Mouse (Mus musculus): ENCODE measurements at regions not wholly inside any gene's neighbourhood (a gene's known extent, or its start where the extent isn't known, plus 50 kb on each side); places are given as distances from the start of the nearest gene placed in this dataset.

GRCm38 (mm10) chr12:58901931-58902330, 109.9 kb downstream of the Sec23a start:
- H3K36me3 ChIP-seq (ENCODE audit: insufficient read depth, low read length) = no peaks in the 10 kb centered on the region
- DNase-seq (ENCODE audit: low spot score) (peak; percentile 12), ATAC-seq (no peak)
- H3K4me1 ChIP-seq (ENCODE audit: insufficient read depth, low read depth, low read length) = no peaks in the 10 kb centered on the region
- no peak overlapping the region for H3K4me2 ChIP-seq (replicated peaks; ENCODE audit: low read depth, low read length)
- TF ChIP-seq CTCF (IDR thresholded peaks at IDR 0.05) (no peak), EP300 (IDR thresholded peaks at IDR 0.05) (no peak)
- H3K9me3 ChIP-seq (ENCODE audit: low read length) = no peaks in the 10 kb centered on the region
- 57% methylated on average over 3 of the region's 3 CpGs for WGBS
- H3K27me3 ChIP-seq (replicated peaks; ENCODE audit: insufficient read depth, low read length) = no peaks in the 10 kb centered on the region
- H3K9ac ChIP-seq (replicated peaks; ENCODE audit: low read depth) = no peak overlapping the region
- H3K27ac ChIP-seq (ENCODE audit: low read length) = no peak overlapping the region
- H3K4me3 ChIP-seq (ENCODE audit: low read depth, low read length) = no peak overlapping the region

- no peak for ATAC-seq
- Histone ChIP-seq H3K4me1 (ENCODE audit: insufficient read depth, low read depth, low read length) (no peaks in the 10 kb centered on the region), H3K4me3 (ENCODE audit: low read depth, low read length) (no peak overlapping the region), H3K4me2 (replicated peaks; ENCODE audit: low read depth, low read length) (no peak overlapping the region), H3K27ac (ENCODE audit: low read length) (no peak overlapping the region), H3K9me3 (ENCODE audit: low read length) (no peaks in the 10 kb centered on the region), H3K27me3 (replicated peaks; ENCODE audit: insufficient read depth, low read length) (no peaks in the 10 kb centered on the region), H3K9ac (replicated peaks; ENCODE audit: low read depth) (no peak overlapping the region), H3K36me3 (ENCODE audit: insufficient read depth, low read length) (no peaks in the 10 kb centered on the region)
- 56% methylated on average over 2 of the region's 2 CpGs for WGBS
- no peak for DNase-seq (ENCODE audit: low spot score)
- TF ChIP-seq CTCF (IDR thresholded peaks at IDR 0.05) (no peak), EP300 (IDR thresholded peaks at IDR 0.05) (no peak)
Observed at GRCm38 (mm10) chr12:58875808-58876207, 136.0 kb downstream of the Sec23a start.

- H3K27me3 ChIP-seq (replicated peaks; ENCODE audit: insufficient read depth, low read length) = no peaks in the 10 kb centered on the region
- DNase-seq (ENCODE audit: low spot score) (no peak), ATAC-seq (no peak)
- no peak overlapping the region for H3K9ac ChIP-seq (replicated peaks; ENCODE audit: low read depth)
- H3K27ac ChIP-seq (ENCODE audit: low read length) = no peak overlapping the region
- no peaks in the 10 kb centered on the region for H3K4me1 ChIP-seq (ENCODE audit: insufficient read depth, low read depth, low read length)
- TF ChIP-seq EP300 (IDR thresholded peaks at IDR 0.05) (no peak), CTCF (IDR thresholded peaks at IDR 0.05) (no peak)
- H3K4me3 ChIP-seq (ENCODE audit: low read depth, low read length) = no peak overlapping the region
- no peaks in the 10 kb centered on the region for H3K36me3 ChIP-seq (ENCODE audit: insufficient read depth, low read length)
- no peaks in the 10 kb centered on the region for H3K9me3 ChIP-seq (ENCODE audit: low read length)
- H3K4me2 ChIP-seq (replicated peaks; ENCODE audit: low read depth, low read length) = no peak overlapping the region
Observed at GRCm38 (mm10) chr12:58872465-58872864, 139.4 kb downstream of the Sec23a start.

- TF ChIP-seq CTCF (IDR thresholded peaks at IDR 0.05) (no peak), EP300 (IDR thresholded peaks at IDR 0.05) (no peak)
- Histone ChIP-seq H3K27me3 (replicated peaks; ENCODE audit: insufficient read depth, low read length) (no peaks in the 10 kb centered on the region), H3K4me2 (replicated peaks; ENCODE audit: low read depth, low read length) (no peak overlapping the region), H3K36me3 (ENCODE audit: insufficient read depth, low read length) (no peaks in the 10 kb centered on the region), H3K9ac (replicated peaks; ENCODE audit: low read depth) (no peak overlapping the region), H3K4me1 (ENCODE audit: insufficient read depth, low read depth, low read length) (no peaks in the 10 kb centered on the region), H3K4me3 (ENCODE audit: low read depth, low read length) (no peak overlapping the region), H3K9me3 (ENCODE audit: low read length) (no peaks in the 10 kb centered on the region), H3K27ac (ENCODE audit: low read length) (no peak overlapping the region)
- no peak for DNase-seq (ENCODE audit: low spot score)
- ATAC-seq = no peak
- 48% methylated on average over 2 of the region's 2 CpGs for WGBS
Observed at GRCm38 (mm10) chr12:58856498-58856897, 155.3 kb downstream of the Sec23a start.

DNA sequence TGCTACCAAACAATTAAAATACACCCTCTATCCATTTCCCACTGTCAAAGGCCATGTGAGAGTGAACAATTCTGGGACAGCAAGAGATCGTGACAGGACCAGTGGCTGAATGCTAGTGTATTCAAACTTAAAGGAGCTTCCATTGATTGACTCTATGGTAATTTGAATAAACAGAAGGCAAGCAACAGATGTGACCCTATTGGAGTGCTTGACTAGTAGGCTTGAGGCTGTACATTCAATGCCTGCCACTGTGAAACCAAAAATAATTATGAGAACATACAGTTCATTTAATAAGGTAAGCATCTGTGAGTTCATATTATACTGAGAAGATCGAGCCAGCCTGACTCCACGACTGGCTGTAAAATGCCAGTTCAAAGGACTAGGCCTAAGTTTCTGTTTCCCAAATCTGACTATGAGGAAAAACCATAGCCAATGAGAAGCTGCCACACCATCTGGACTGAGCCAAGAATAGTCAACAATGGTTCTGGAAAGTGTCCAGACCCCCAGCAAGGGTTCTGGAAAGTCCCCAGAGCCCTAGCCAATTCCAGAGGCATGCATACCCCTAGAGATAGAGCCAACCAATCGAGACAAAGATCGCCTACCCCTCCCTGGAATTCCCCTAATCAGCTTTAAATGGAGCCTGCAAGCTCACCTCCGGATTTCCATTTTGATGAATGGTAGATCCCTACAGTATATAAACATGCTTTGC, 160.0 kb downstream of the Sec23a start:
- no peaks in the 10 kb centered on the region for H3K9me3 ChIP-seq (ENCODE audit: low read length)
- ATAC-seq = no peak
- no peaks in the 10 kb centered on the region for H3K4me1 ChIP-seq (ENCODE audit: insufficient read depth, low read depth, low read length)
- no peak overlapping the region for H3K4me2 ChIP-seq (replicated peaks; ENCODE audit: low read depth, low read length)
- no peak overlapping the region for H3K27ac ChIP-seq (ENCODE audit: low read length)
- no peaks in the 10 kb centered on the region for H3K36me3 ChIP-seq (ENCODE audit: insufficient read depth, low read length)
- no peak overlapping the region for H3K9ac ChIP-seq (replicated peaks; ENCODE audit: low read depth)
- H3K4me3 ChIP-seq (ENCODE audit: low read depth, low read length) = no peak overlapping the region
- no peaks in the 10 kb centered on the region for H3K27me3 ChIP-seq (replicated peaks; ENCODE audit: insufficient read depth, low read length)
- no peak for DNase-seq (ENCODE audit: low spot score)
- TF ChIP-seq EP300 (IDR thresholded peaks at IDR 0.05) = no peak
- TF ChIP-seq CTCF (IDR thresholded peaks at IDR 0.05) = no peak
- WGBS = 75% methylated on average over 6 of the region's 6 CpGs

DNA sequence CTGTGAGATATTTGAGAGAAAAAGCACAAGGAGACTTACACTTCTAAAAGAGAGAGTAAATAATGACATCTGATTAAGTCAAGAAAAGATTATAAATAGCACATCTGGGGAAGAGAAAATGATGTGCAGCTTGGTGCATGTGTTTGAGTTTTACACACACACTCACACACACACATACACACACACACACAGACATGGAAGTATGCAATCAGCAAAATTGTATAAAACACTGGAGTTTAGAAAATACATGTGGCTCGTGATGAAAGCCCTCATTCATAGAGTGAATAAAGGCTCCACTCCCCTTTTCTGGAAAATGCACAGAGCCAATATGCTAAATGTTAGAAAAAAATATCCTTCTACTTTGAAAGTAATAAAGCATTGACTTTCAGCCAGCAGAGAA, 182.2 kb downstream of the Sec23a start:
- no peak overlapping the region for H3K4me2 ChIP-seq (replicated peaks; ENCODE audit: low read depth, low read length)
- H3K27ac ChIP-seq (ENCODE audit: low read length) = no peak overlapping the region
- no peaks in the 10 kb centered on the region for H3K9me3 ChIP-seq (ENCODE audit: low read length)
- H3K4me3 ChIP-seq (ENCODE audit: low read depth, low read length) = no peak overlapping the region
- DNase-seq (ENCODE audit: low spot score) = no peak
- H3K27me3 ChIP-seq (replicated peaks; ENCODE audit: insufficient read depth, low read length) = no peaks in the 10 kb centered on the region
- H3K4me1 ChIP-seq (ENCODE audit: insufficient read depth, low read depth, low read length) = no peaks in the 10 kb centered on the region
- no peak overlapping the region for H3K9ac ChIP-seq (replicated peaks; ENCODE audit: low read depth)
- no peak for ATAC-seq
- H3K36me3 ChIP-seq (ENCODE audit: insufficient read depth, low read length) = no peaks in the 10 kb centered on the region
- WGBS = 39% methylated on average over 1 of the region's 1 CpGs
- TF ChIP-seq CTCF (IDR thresholded peaks at IDR 0.05) = no peak
- TF ChIP-seq EP300 (IDR thresholded peaks at IDR 0.05) = no peak

DNA sequence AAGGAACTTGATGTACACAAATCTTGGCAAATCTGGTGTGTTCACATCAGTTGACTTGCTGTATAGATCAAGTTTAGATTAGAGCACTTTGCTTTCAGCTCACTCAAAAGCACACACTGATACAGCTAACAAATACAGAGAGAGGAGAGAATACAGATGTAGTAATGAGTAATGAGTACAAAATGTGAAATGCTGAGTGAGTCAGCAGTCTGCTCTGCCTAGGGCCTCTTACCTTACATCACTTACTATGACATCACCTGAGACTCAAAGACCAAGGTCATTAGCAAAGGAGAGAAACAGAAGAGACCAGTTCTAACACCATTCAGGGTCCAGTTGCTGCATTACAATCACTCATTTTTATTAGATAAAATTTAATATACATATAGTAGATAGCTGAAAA, 184.0 kb downstream of the Sec23a start:
- no peaks in the 10 kb centered on the region for H3K9me3 ChIP-seq (ENCODE audit: low read length)
- H3K4me1 ChIP-seq (ENCODE audit: insufficient read depth, low read depth, low read length) = no peaks in the 10 kb centered on the region
- ATAC-seq (no peak), DNase-seq (ENCODE audit: low spot score) (no peak)
- H3K4me3 ChIP-seq (ENCODE audit: low read depth, low read length) = no peak overlapping the region
- no peaks in the 10 kb centered on the region for H3K36me3 ChIP-seq (ENCODE audit: insufficient read depth, low read length)
- no peak overlapping the region for H3K4me2 ChIP-seq (replicated peaks; ENCODE audit: low read depth, low read length)
- no peak for TF ChIP-seq EP300 (IDR thresholded peaks at IDR 0.05)
- no peak for TF ChIP-seq CTCF (IDR thresholded peaks at IDR 0.05)
- no peaks in the 10 kb centered on the region for H3K27me3 ChIP-seq (replicated peaks; ENCODE audit: insufficient read depth, low read length)
- no peak overlapping the region for H3K27ac ChIP-seq (ENCODE audit: low read length)
- H3K9ac ChIP-seq (replicated peaks; ENCODE audit: low read depth) = no peak overlapping the region

Data from lung, postnatal 0 days (tissue).